Mouse (Mus musculus): ENCODE measurements at regions not wholly inside any gene's neighbourhood (a gene's known extent, or its start where the extent isn't known, plus 50 kb on each side); places are given as distances from the start of the nearest gene placed in this dataset.
A peak's percentile ranks its signal among the peaks of the same experiment; 100 is the strongest.

- ATAC-seq (ENCODE audit: poor library complexity, severe bottlenecking): no peak
Measured at GRCm38 (mm10) chr2:170294657-170295056, 133.0 kb downstream of the Bcas1 start.

GRCm38 (mm10) chr2:170291841-170292655 is 135.6 kb downstream of the Bcas1 start:
- no peak for ATAC-seq (ENCODE audit: poor library complexity, severe bottlenecking)

GRCm38 (mm10) chr2:170289378-170289960 is 138.2 kb downstream of the Bcas1 start:
- ATAC-seq (ENCODE audit: poor library complexity, severe bottlenecking): no peak

GRCm38 (mm10) chr2:170288787-170289186 is 138.9 kb downstream of the Bcas1 start:
- no peak for ATAC-seq (ENCODE audit: poor library complexity, severe bottlenecking)

- ATAC-seq (ENCODE audit: poor library complexity, severe bottlenecking): no peak
Measured at GRCm38 (mm10) chr2:170288196-170288595, 139.4 kb downstream of the Bcas1 start.

GRCm38 (mm10) chr2:170287301-170287885 is 139.5 kb upstream of the Zfp217 start:
- ATAC-seq (ENCODE audit: poor library complexity, severe bottlenecking): peak; percentile 63

GRCm38 (mm10) chr2:170286773-170287172 is 138.9 kb upstream of the Zfp217 start:
- no peak for ATAC-seq (ENCODE audit: poor library complexity, severe bottlenecking)

- ATAC-seq (ENCODE audit: poor library complexity, severe bottlenecking): no peak
Measured at GRCm38 (mm10) chr2:170282463-170282862, 134.6 kb upstream of the Zfp217 start.

- no peak for ATAC-seq (ENCODE audit: poor library complexity, severe bottlenecking)
Measured at GRCm38 (mm10) chr2:170281311-170282008, 133.6 kb upstream of the Zfp217 start.

GRCm38 (mm10) chr2:170280733-170281132 is 132.8 kb upstream of the Zfp217 start:
- peak; percentile 56 for ATAC-seq (ENCODE audit: poor library complexity, severe bottlenecking)

- no peak for ATAC-seq (ENCODE audit: poor library complexity, severe bottlenecking)
Measured at GRCm38 (mm10) chr2:170277896-170278295, 130.0 kb upstream of the Zfp217 start.

GRCm38 (mm10) chr2:170277182-170277767 is 129.4 kb upstream of the Zfp217 start:
- no peak for ATAC-seq (ENCODE audit: poor library complexity, severe bottlenecking)

GRCm38 (mm10) chr2:170275687-170276086 is 127.8 kb upstream of the Zfp217 start:
- no peak for ATAC-seq (ENCODE audit: poor library complexity, severe bottlenecking)

- no peak for ATAC-seq (ENCODE audit: poor library complexity, severe bottlenecking)
Measured at GRCm38 (mm10) chr2:170269926-170270577, 122.1 kb upstream of the Zfp217 start.

GRCm38 (mm10) chr2:170268080-170268479 is 120.2 kb upstream of the Zfp217 start:
- ATAC-seq (ENCODE audit: poor library complexity, severe bottlenecking): no peak

GRCm38 (mm10) chr2:170267152-170267551 is 119.2 kb upstream of the Zfp217 start:
- ATAC-seq (ENCODE audit: poor library complexity, severe bottlenecking): no peak

GRCm38 (mm10) chr2:170266407-170267101 is 118.7 kb upstream of the Zfp217 start:
- peak; percentile 75 for ATAC-seq (ENCODE audit: poor library complexity, severe bottlenecking)

- no peak for ATAC-seq (ENCODE audit: poor library complexity, severe bottlenecking)
Measured at GRCm38 (mm10) chr2:170263594-170263993, 115.7 kb upstream of the Zfp217 start.

GRCm38 (mm10) chr2:170261191-170261590 is 113.3 kb upstream of the Zfp217 start:
- no peak for ATAC-seq (ENCODE audit: poor library complexity, severe bottlenecking)
